Mouse (Mus musculus) stomach, adult 2 months (tissue): ENCODE data around the gene Olfr251. TPM values are rescaled to one million over a fixed set of nuclear protein-coding genes. Genes with fewer than 3 reads are reported as not detected.

Experiments used
- polyA plus RNA-seq: library from polyadenylated mRNA; depleted of rRNA; stranded (reverse); fragments of >200 nt; gene quantifications from 2 replicates; pipeline ENCODE4 v1.2.3, GENCODE M21; 2012; rRNA removed

Olfr251 gene
- polyA plus RNA-seq: not detected in 2 replicates

DNA sequence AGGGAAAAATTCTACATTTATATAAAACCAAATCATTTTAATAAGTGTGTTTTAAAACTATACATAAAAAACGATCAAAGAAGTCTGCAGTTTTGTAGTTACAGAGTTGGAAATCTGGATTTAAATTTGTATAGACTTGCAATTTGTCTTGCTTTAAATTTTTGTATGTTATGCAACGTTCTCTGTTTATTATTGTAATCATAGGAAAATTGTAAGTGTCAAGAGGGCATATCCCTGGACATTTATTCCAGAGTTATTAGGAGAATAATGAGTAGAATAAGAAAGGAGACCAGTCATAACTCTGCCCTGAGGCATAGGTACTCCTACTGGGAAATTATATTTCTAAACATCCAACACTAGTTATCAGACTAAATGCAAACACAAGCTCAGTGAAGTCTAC, at the start of gene Olfr251:
Gene Olfr251, plus strand, starts transcription at position 301 of the 400 bp plus-strand sequence.

DNA sequence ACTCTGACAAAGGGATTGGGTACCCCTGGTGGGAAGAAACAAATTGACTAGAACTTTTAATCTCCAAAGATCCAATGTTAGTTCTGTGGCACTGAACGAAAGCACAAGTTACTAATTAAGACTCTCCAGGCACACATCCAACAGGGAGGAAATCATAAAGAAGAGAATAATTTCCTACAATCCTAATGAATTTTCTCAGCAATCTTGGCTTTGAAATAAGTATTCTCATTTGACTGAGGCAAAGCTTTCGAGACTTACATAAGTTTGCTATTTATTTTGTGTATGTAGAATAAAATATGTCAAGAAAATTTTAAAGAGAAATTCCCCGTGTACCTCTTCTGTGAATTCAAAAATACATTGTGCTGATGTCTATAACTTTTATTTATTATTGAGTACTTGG, 48.1 kb upstream of the Olfr251 start, which contains the start of gene Olfr25:
Gene Olfr25, plus strand, starts transcription at position 301 of the 400 bp plus-strand sequence.

DNA sequence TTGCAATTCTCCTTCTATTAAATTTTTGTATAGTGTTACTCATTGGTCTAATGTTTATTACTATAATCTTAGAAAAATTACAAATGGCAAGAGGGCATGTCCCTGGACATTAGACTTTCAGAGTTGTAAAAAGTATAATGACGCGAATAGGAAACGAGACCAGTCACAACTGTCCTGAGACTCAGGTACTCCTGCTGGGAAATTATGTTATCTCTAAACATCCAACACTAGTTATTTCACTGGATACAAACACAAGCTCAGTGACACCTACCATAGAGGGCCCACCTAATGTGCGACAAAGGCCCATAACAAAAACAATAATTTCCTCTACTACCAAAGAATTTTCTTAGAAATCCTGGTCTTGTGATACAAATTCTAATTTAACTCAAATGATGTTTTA, 28.8 kb upstream of the Olfr251 start, which contains the start of gene Olfr898:
Gene Olfr898, plus strand, starts transcription at position 301 of the 400 bp plus-strand sequence.

DNA sequence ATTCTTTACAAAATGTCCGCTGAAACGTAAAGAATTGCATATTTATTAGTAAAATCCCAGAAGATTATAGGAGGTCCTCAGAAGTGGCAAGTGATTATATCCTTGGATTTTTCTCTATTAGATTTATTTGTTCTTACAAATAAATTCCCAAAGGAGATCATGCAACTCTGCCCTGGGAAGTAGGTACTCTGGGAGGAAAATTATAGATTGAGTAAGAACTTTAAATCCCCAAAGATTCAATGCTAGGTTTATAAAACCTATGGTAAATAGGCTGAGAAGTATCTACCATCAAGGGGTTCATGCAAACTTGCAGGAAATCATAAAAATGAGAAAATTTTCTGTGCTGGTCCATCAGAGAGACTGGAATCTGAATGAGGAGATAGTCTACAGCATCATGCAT, 10.3 kb upstream of the Olfr251 start, which contains the start of gene Olfr250:
Gene Olfr250, plus strand, starts transcription at position 301 of the 400 bp plus-strand sequence.

DNA sequence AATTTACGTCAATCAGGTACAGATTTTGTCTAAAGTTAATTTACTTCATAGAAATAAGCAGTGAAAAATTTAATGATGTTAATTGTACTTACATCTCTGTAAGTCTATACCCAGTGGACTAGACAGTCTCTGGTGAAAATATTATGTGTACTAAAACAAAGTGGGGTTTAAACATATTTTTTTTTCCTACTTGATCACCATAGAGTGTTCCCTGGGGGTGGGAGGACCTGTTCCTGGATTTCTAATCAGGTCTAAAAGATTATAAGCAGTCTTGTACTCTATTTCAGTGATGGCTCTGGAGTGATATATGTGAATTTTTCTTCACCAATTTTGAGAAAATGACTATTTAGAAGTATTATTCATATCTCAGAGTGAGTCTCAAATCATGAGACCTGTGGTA, 24.5 kb downstream of the Olfr251 start, which contains the start of gene Olfr147:
Gene Olfr147, plus strand, starts transcription at position 301 of the 400 bp plus-strand sequence.

DNA sequence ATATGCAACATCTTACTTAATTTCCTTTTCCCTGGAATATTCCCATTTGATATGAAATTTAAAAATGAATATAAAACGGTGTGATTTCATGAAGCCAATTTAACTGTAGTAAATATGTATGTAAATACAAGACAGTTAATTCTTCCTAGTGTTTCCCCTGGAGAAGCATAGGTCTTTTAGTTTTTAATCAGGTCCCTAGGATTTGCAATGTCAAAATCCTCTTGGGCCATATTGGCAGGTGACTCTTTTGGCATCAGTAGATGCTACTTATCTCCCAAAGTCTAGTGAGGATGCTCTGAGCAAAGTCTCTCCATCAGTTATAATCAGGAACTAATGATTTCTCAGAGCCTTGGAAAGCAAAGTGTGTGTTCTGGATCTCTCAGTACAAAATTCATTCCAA, 52.3 kb downstream of the Olfr251 start, which contains the start of gene Olfr901:
Gene Olfr901, plus strand, starts transcription at position 301 of the 400 bp plus-strand sequence.

Other genes starting within 250 kb of the Olfr251 start
- gene Olfr890, start 234.6 kb upstream of the Olfr251 start, polyA plus RNA-seq: not detected in 2 replicates
- gene Olfr891, start 196.3 kb upstream of the Olfr251 start, polyA plus RNA-seq: not detected in 2 replicates
- gene Olfr893, start 168.7 kb upstream of the Olfr251 start, polyA plus RNA-seq: not detected in 2 replicates
- not detected in 2 replicates for gene Olfr894, start 159.0 kb upstream of the Olfr251 start, polyA plus RNA-seq
- gene Olfr143, start 124.3 kb upstream of the Olfr251 start, polyA plus RNA-seq: not detected in 2 replicates
- not detected in 2 replicates for gene Olfr895, start 109.2 kb upstream of the Olfr251 start, polyA plus RNA-seq
- gene Olfr896-ps1, start 86.0 kb upstream of the Olfr251 start, polyA plus RNA-seq: not detected in 2 replicates
- gene Olfr25, start 48.0 kb upstream of the Olfr251 start, polyA plus RNA-seq: not detected in 2 replicates
- gene Olfr898, start 28.7 kb upstream of the Olfr251 start, polyA plus RNA-seq: not detected in 2 replicates
- not detected in 2 replicates for gene Olfr250, start 10.2 kb upstream of the Olfr251 start, polyA plus RNA-seq
- not detected in 2 replicates for gene Olfr147, start 24.6 kb downstream of the Olfr251 start, polyA plus RNA-seq
- not detected in 2 replicates for gene Olfr901, start 52.4 kb downstream of the Olfr251 start, polyA plus RNA-seq
- not detected in 2 replicates for gene Olfr902, start 70.6 kb downstream of the Olfr251 start, polyA plus RNA-seq
- gene Olfr904, start 86.1 kb downstream of the Olfr251 start, polyA plus RNA-seq: not detected in 2 replicates
- gene Olfr905, start 94.0 kb downstream of the Olfr251 start, polyA plus RNA-seq: not detected in 2 replicates
- not detected in 2 replicates for gene Olfr906, start 110.0 kb downstream of the Olfr251 start, polyA plus RNA-seq
- not detected in 2 replicates for gene Olfr907, start 118.7 kb downstream of the Olfr251 start, polyA plus RNA-seq
- not detected in 2 replicates for gene Olfr911-ps1, start 144.5 kb downstream of the Olfr251 start, polyA plus RNA-seq
- not detected in 2 replicates for gene Olfr910, start 160.8 kb downstream of the Olfr251 start, polyA plus RNA-seq
- not detected in 2 replicates for gene Olfr912, start 203.1 kb downstream of the Olfr251 start, polyA plus RNA-seq
- gene Olfr913, start 215.7 kb downstream of the Olfr251 start, polyA plus RNA-seq: not detected in 2 replicates
- gene Olfr914, start 228.0 kb downstream of the Olfr251 start, polyA plus RNA-seq: not detected in 2 replicates